Mouse (Mus musculus): ENCODE results near the gene Gfral. TPM values are rescaled to one million over a fixed set of nuclear protein-coding genes. Genes with fewer than 3 reads are reported as not detected.

Gene Gfral
- total RNA-seq, 2 experiments from 2014 or later, result not detected

DNA sequence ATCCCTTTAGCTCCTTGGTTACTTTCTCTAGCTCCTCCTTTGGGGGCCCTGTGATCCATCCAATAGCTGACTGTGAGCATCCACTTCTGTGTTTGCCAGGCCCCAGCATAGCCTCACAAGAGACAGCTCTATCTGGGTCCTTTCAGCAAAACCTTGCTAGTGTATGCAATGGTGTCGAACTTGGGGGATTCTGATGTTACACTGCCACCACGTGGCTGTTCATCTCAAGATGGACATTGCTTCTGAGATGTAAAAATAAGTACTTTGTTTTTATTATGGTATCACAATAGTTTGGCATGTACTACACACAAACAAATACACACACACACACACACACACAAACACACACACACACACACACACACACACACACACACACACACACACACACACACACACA is 90.6 kb downstream of the Gfral start:
- DNase-seq, result peak; percentile 40 to 79

Other genes starting within 250 kb of the Gfral start
- under 1 TPM in 1 of 2 experiments, not detected in 1; 0.15 TPM for gene Hmgcll1, start 198.8 kb downstream of the Gfral start, total RNA-seq (2021)
- not detected for gene Hcrtr2, start 110.2 kb upstream of the Gfral start, total RNA-seq (2021)

All from heart, adult 18-20 months (tissue).